Mouse (Mus musculus): ENCODE data around the gene Coq7. TPM values are rescaled to one million over a fixed set of nuclear protein-coding genes. Genes with fewer than 3 reads are reported as not detected.
A peak's percentile ranks its signal among the peaks of the same experiment; 100 is the strongest.

Gene Coq7
- polyA plus RNA-seq, 1 experiment from 2014 or later, result 53.4 TPM

- H3K4me3 ChIP-seq (ENCODE audit: low read depth, low read length), result no peak overlapping the region
- 63% methylated on average over 7 of the region's 7 CpGs for WGBS (ENCODE audit: insufficient replicate concordance)
- no peak for ATAC-seq
These were observed 24.6 kb downstream of the Coq7 start for GRCm38 (mm10) chr7:118508556-118508955.

GRCm38 (mm10) chr7:118503844-118504243 lies 29.3 kb downstream of the Coq7 start:
- H3K27me3 ChIP-seq (ENCODE audit: insufficient read depth, low read length), result no peaks in the 10 kb centered on the region
- no peak overlapping the region for H3K9ac ChIP-seq (replicated peaks)
- no peaks in the 10 kb centered on the region for H3K36me3 ChIP-seq (replicated peaks; ENCODE audit: insufficient read depth, low read length)
- no peaks in the 10 kb centered on the region for H3K4me1 ChIP-seq (ENCODE audit: insufficient read depth)
- no peak overlapping the region for H3K4me3 ChIP-seq (ENCODE audit: low read depth, low read length)
- H3K27ac ChIP-seq (ENCODE audit: low read depth), result no peak overlapping the region
- DNase-seq, result no peak
- no peaks in the 10 kb centered on the region for H3K9me3 ChIP-seq (ENCODE audit: low read length)
- 67% methylated on average over 4 of the region's 4 CpGs for WGBS (ENCODE audit: insufficient replicate concordance)
- H3K4me2 ChIP-seq (ENCODE audit: low read depth, low read length), result no peak overlapping the region
- no peak for ATAC-seq
- TF ChIP-seq EP300 (IDR thresholded peaks at IDR 0.05; ENCODE audit: low read depth), result no peak
- TF ChIP-seq CTCF (IDR thresholded peaks at IDR 0.05; ENCODE audit: low read depth), result no peak

More at GRCm38 (mm10) chr7:118508556-118508955, 24.6 kb downstream of the Coq7 start:
- Histone ChIP-seq H3K4me2 (ENCODE audit: low read depth, low read length) (no peak overlapping the region), H3K27me3 (ENCODE audit: insufficient read depth, low read length) (no peaks in the 10 kb centered on the region), H3K4me1 (ENCODE audit: insufficient read depth) (no peaks in the 10 kb centered on the region), H3K36me3 (replicated peaks; ENCODE audit: insufficient read depth, low read length) (no peaks in the 10 kb centered on the region), H3K9me3 (ENCODE audit: low read length) (no peaks in the 10 kb centered on the region), H3K9ac (replicated peaks) (no peak overlapping the region), H3K27ac (ENCODE audit: low read depth) (no peak overlapping the region)
- TF ChIP-seq EP300 (IDR thresholded peaks at IDR 0.05; ENCODE audit: low read depth), result no peak
- no peak for TF ChIP-seq CTCF (IDR thresholded peaks at IDR 0.05; ENCODE audit: low read depth)
- DNase-seq, result no peak

DNA sequence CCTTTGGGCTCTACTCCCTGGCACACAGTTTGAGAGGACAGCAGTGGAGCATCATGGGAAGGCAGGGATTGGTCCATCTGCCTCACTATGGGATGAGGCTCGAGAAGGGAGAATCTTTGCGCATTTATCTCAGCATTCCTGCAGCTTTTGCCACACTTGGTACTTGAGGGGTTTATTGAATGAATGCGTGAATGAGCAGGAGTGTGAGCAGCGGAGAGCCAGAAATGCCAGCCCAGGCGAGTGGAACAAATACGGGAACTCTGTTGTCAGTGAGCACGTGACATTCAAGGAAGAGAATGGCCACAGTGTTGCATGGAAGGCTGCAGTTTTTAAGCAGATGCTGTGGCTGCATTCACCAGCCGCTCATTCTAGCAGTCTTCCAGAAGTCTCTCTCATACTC lies 30.8 kb downstream of the Coq7 start:
- H3K9ac ChIP-seq (replicated peaks), result no peak overlapping the region
- no peak for DNase-seq
- no peaks in the 10 kb centered on the region for H3K4me1 ChIP-seq (ENCODE audit: insufficient read depth)
- 78% methylated on average over 8 of the region's 8 CpGs for WGBS (ENCODE audit: insufficient replicate concordance)
- ATAC-seq, result no peak
- no peak overlapping the region for H3K27ac ChIP-seq (ENCODE audit: low read depth)
- no peak overlapping the region for H3K4me3 ChIP-seq (ENCODE audit: low read depth, low read length)
- H3K9me3 ChIP-seq (ENCODE audit: low read length), result no peaks in the 10 kb centered on the region
- TF ChIP-seq EP300 (IDR thresholded peaks at IDR 0.05; ENCODE audit: low read depth), result no peak
- no peak for TF ChIP-seq CTCF (IDR thresholded peaks at IDR 0.05; ENCODE audit: low read depth)
- H3K36me3 ChIP-seq (replicated peaks; ENCODE audit: insufficient read depth, low read length), result no peaks in the 10 kb centered on the region
- no peaks in the 10 kb centered on the region for H3K27me3 ChIP-seq (ENCODE audit: insufficient read depth, low read length)
- H3K4me2 ChIP-seq (ENCODE audit: low read depth, low read length), result no peak overlapping the region

DNA sequence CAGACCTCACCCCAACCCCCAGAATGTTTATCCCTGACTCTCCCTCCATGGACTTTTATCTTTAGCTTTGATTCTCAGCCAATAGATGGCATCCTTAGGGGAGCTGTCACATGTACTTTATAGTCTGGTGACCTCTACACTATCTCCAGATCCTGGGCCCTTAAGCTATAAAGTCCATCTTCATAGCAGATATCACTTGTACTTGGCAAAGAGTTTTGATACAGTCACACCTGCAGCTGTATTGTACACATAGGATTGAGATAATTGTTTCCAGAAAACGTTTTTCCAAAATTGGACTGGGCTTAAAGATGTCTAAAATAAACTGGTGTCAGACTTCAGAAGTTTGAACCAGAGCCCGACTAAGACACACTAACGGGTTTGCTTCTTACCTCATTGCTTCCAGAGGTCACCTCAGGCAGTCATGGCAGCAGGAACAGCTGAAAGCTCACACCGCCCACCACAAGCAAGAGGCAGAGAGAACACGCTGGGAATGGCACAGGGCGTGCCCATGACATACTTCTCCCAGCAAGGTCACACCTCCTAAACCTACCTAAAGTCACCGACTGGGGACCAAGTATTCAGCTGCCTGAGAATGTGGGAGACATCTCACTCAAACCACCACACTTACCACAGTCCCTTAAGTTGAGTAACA lies 33.2 kb downstream of the Coq7 start:
- no peak for TF ChIP-seq EP300 (IDR thresholded peaks at IDR 0.05; ENCODE audit: low read depth)
- TF ChIP-seq CTCF (IDR thresholded peaks at IDR 0.05; ENCODE audit: low read depth), result no peak
- no peak overlapping the region for H3K9ac ChIP-seq (replicated peaks)
- H3K27ac ChIP-seq (ENCODE audit: low read depth), result no peak overlapping the region
- H3K4me1 ChIP-seq (ENCODE audit: insufficient read depth), result 0 out of 2 replicates have a peak, but pooled peaks cover under 1% of the 10 kb centered on the region
- 50% methylated on average over 7 of the region's 7 CpGs for WGBS (ENCODE audit: insufficient replicate concordance)
- H3K9me3 ChIP-seq (ENCODE audit: low read length), result no peaks in the 10 kb centered on the region
- ATAC-seq (no peak), DNase-seq (no peak)
- no peaks in the 10 kb centered on the region for H3K36me3 ChIP-seq (replicated peaks; ENCODE audit: insufficient read depth, low read length)
- no peak overlapping the region for H3K4me2 ChIP-seq (ENCODE audit: low read depth, low read length)
- H3K4me3 ChIP-seq (ENCODE audit: low read depth, low read length), result no peak overlapping the region
- no peaks in the 10 kb centered on the region for H3K27me3 ChIP-seq (ENCODE audit: insufficient read depth, low read length)

GRCm38 (mm10) chr7:118498984-118499783 lies 34.0 kb downstream of the Coq7 start:
- ATAC-seq (no peak), DNase-seq (no peak)
- Histone ChIP-seq H3K36me3 (replicated peaks; ENCODE audit: insufficient read depth, low read length) (no peaks in the 10 kb centered on the region), H3K4me1 (ENCODE audit: insufficient read depth) (0 out of 2 replicates have a peak, but pooled peaks cover 3% of the 10 kb centered on the region), H3K4me2 (ENCODE audit: low read depth, low read length) (no peak overlapping the region), H3K4me3 (ENCODE audit: low read depth, low read length) (no peak overlapping the region), H3K27me3 (ENCODE audit: insufficient read depth, low read length) (no peaks in the 10 kb centered on the region), H3K9ac (replicated peaks) (no peak overlapping the region), H3K9me3 (ENCODE audit: low read length) (no peaks in the 10 kb centered on the region), H3K27ac (ENCODE audit: low read depth) (no peak overlapping the region)
- no peak for TF ChIP-seq EP300 (IDR thresholded peaks at IDR 0.05; ENCODE audit: low read depth)
- no peak for TF ChIP-seq CTCF (IDR thresholded peaks at IDR 0.05; ENCODE audit: low read depth)
- WGBS (ENCODE audit: insufficient replicate concordance), result 59% methylated on average over 12 of the region's 12 CpGs

DNA sequence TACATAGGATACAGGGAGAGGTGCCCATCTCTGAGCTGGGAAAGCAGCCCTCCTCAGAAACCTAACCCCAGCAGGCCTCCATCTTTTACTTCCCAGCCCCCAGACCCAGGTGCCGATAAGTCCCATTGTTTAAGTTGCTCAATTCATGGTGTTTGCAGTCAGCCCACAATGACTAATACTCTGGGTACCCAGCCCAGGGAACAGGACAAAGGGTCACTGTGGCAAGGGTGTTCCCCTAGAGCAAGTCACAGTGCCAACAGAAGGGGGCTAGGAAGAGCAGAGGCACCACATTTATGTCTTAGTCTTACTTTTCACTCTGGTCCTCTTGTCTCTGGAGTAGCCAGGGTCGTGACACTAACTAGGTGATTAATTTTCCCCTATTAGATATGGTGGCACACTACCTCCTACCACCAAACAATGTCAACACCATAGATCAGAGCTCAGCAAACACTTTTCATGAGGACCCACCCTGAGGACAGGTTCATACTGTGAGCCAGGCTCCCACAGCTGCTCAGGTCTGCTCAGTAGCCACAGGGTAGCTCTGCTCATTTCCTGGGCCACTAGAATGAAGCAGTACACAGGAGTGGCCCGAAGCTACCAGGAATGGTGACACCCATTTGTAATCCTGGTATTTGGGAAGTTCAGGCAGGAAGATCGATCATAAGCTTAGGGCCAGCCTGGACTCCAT lies 38.1 kb downstream of the Coq7 start:
- WGBS (ENCODE audit: insufficient replicate concordance), result 60% methylated on average over 4 of the region's 4 CpGs
- Histone ChIP-seq H3K4me3 (ENCODE audit: low read depth, low read length) (no peak overlapping the region), H3K9ac (replicated peaks) (no peak overlapping the region), H3K27me3 (ENCODE audit: insufficient read depth, low read length) (no peaks in the 10 kb centered on the region), H3K4me1 (ENCODE audit: insufficient read depth) (peaks cover 21% of the 10 kb centered on the region), H3K4me2 (ENCODE audit: low read depth, low read length) (no peak overlapping the region), H3K9me3 (ENCODE audit: low read length) (no peaks in the 10 kb centered on the region), H3K27ac (ENCODE audit: low read depth) (no peak overlapping the region), H3K36me3 (replicated peaks; ENCODE audit: insufficient read depth, low read length) (0 out of 2 replicates have a peak, but pooled peaks cover under 1% of the 10 kb centered on the region)
- ATAC-seq, result peak; percentile 69
- TF ChIP-seq CTCF (IDR thresholded peaks at IDR 0.05; ENCODE audit: low read depth), result no peak
- TF ChIP-seq EP300 (IDR thresholded peaks at IDR 0.05; ENCODE audit: low read depth), result peak; percentile 32; the same call in 1 of the 2 replicates
- no peak for DNase-seq
